Mouse (Mus musculus) spleen, adult 2 months (tissue): ENCODE results near the gene Avpi1.

Source experiments
- CTCF ChIP-seq: fragments of 200-500 bp; IDR thresholded peaks from 2 replicates; pipeline ENCODE4 v1.5.1; 2011; ENCODE audit warnings: mild to moderate bottlenecking, inconsistent platforms; ENCODE audit not compliant: insufficient read depth, insufficient read length, insufficient replicate concordance; ENCODE audit errors: extremely low read depth
- POLR2A ChIP-seq: fragments of 200-500 bp; IDR thresholded peaks from 2 replicates; pipeline ENCODE4 v1.6.1; 2011; ENCODE audit warnings: low read depth, low read length, inconsistent platforms

GRCm38 (mm10) chr19:42170025-42170969 lies 41.4 kb upstream of the Avpi1 start:
- TF ChIP-seq CTCF (no peak), POLR2A (peak; percentile 89)
